Mouse (Mus musculus): ENCODE measurements around the gene Trim25.

DNA sequence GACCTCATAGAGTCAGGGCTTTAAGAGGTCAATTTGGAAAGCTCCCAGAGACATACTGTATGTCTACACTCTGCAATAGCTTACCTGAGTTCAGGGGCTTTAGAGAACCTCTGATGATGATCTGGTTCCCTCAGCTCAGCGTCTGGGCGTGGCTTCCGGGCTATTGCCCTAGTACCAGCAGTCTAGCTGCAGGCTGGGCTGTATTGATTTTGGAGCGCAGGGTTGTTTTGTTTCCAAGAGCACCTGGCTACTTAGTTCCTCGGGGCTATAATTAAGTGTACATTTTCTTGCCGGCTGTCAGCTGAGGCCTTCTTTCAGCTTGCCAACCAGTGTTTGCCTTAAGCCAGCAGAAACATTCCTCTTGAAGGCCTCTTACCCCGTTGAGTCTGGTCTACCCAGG is 10.3 kb downstream of the Trim25 start:
- TF ChIP-seq POLR2A (IDR thresholded peaks at IDR 0.05; ENCODE audit: low read depth, low read length) (no peak), CTCF (IDR thresholded peaks at IDR 0.05; ENCODE audit: borderline replicate concordance, insufficient read depth, low read length) (no peak)

Measured in embryonic fibroblast, embryonic 13.5 days (primary cell).